Mouse (Mus musculus): Measurements from ENCODE around the gene Dynlt1f. TPM values are rescaled to one million over a fixed set of nuclear protein-coding genes. Genes with fewer than 3 reads are reported as not detected.
"Not testable (repeated sequence)": the region's sequence is repeated elsewhere in the genome, so short reads cannot be mapped to it uniquely, and the experiment has no call there.

Gene Dynlt1f
- polyA plus RNA-seq, 1 experiment from 2014 or later: 232 TPM

DNA sequence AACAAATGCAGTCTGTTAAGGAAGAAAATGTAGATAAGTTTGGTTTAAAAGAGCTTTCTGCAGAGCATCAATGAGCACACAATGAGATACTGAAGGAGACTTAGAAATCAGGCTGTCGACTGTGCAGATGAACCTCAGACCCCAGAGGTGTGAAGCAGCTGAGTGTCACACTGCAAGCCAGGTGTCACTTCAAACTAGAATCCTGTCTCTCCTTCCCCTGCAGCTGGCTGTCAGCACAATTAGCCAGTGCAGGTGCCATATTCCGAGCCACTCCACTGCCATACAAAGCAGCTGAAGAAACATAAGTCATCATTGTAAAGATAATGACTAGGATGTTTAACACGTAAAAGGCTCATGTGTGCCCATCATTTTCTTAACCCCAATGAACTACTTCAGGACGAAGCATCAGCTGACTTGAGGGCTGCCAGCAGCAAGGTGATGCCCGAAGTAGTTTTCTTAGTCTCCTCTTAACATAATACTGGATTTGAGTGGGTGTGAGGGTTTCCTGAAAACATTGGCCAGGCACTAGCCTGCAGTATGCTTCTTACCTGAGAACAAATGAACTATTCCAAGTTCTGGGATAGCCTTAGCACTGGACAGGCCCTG lies 2.3 kb downstream of the Dynlt1f start:
- H3K27ac ChIP-seq (ENCODE audit: low read depth, low read length); H3K9me3 ChIP-seq (replicated peaks; ENCODE audit: control insufficient read depth, low read length); H3K27me3 ChIP-seq (ENCODE audit: control insufficient read depth, insufficient read depth, low read length); H3K4me3 ChIP-seq (ENCODE audit: low read depth, low read length); H3K9ac ChIP-seq (ENCODE audit: low read depth, low read length); H3K4me1 ChIP-seq (ENCODE audit: control insufficient read depth, insufficient read depth, low read length); H3K4me2 ChIP-seq; H3K36me3 ChIP-seq (ENCODE audit: control insufficient read depth, insufficient read depth, low read length); ATAC-seq (replicated peaks; ENCODE audit: insufficient number of reproducible peaks, low FRiP score, low TSS enrichment): not testable (repeated sequence)
- 80% methylated on average over 4 of the region's 5 CpGs for WGBS (ENCODE audit: insufficient replicate concordance)

DNA sequence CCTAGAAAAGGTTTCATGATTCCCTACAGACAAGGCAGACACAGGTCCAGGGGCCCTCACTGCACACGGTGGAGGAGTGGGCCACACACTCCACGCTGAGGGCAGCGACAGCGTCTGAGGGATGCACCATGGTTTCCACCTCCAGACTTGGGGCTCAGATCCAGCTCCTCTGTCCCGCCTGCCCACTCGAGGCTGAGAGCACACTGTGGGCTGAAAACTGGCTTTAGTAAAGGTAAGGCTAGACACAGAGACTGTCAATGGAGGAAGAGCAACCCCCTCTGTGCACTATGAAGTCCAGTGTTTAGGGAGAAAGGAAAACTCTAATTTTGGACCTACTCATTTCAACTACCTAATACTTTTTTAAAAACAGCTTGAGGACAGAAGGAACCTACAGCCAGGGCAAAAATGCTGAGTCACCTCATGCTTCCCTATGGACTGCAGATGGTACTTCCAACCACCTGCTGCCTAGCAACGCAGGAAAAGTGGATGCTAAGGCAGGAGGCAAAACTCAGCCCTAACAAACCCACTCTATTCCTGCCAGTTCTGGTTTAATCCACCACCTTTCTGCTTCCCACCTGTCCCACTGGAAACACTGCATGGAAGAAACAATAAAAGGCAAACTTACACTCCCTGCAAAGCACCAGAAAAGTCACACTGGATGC lies 4.7 kb downstream of the Dynlt1f start:
- not testable (repeated sequence) for H3K9me3 ChIP-seq (replicated peaks; ENCODE audit: control insufficient read depth, low read length); ATAC-seq (replicated peaks; ENCODE audit: insufficient number of reproducible peaks, low FRiP score, low TSS enrichment); H3K9ac ChIP-seq (ENCODE audit: low read depth, low read length); H3K27me3 ChIP-seq (ENCODE audit: control insufficient read depth, insufficient read depth, low read length); H3K27ac ChIP-seq (ENCODE audit: low read depth, low read length); H3K36me3 ChIP-seq (ENCODE audit: control insufficient read depth, insufficient read depth, low read length); H3K4me3 ChIP-seq (ENCODE audit: low read depth, low read length); H3K4me2 ChIP-seq; H3K4me1 ChIP-seq (ENCODE audit: control insufficient read depth, insufficient read depth, low read length)
- WGBS (ENCODE audit: insufficient replicate concordance): 82% methylated on average over 3 of the region's 7 CpGs

GRCm38 (mm10) chr17:6647452-6647851 lies 8.2 kb downstream of the Dynlt1f start:
- H3K36me3 ChIP-seq (ENCODE audit: control insufficient read depth, insufficient read depth, low read length); H3K4me1 ChIP-seq (ENCODE audit: control insufficient read depth, insufficient read depth, low read length); H3K4me2 ChIP-seq; H3K9ac ChIP-seq (ENCODE audit: low read depth, low read length); ATAC-seq (replicated peaks; ENCODE audit: insufficient number of reproducible peaks, low FRiP score, low TSS enrichment); H3K27me3 ChIP-seq (ENCODE audit: control insufficient read depth, insufficient read depth, low read length); H3K4me3 ChIP-seq (ENCODE audit: low read depth, low read length); H3K9me3 ChIP-seq (replicated peaks; ENCODE audit: control insufficient read depth, low read length); H3K27ac ChIP-seq (ENCODE audit: low read depth, low read length): not testable (repeated sequence)
- 89% methylated on average over 3 of the region's 3 CpGs for WGBS (ENCODE audit: insufficient replicate concordance)

- not testable (repeated sequence) for ATAC-seq (replicated peaks; ENCODE audit: insufficient number of reproducible peaks, low FRiP score, low TSS enrichment); H3K4me2 ChIP-seq
- WGBS (ENCODE audit: insufficient replicate concordance): 98% methylated on average over 8 of the region's 8 CpGs
These were observed 8.9 kb downstream of the Dynlt1f start for GRCm38 (mm10) chr17:6646841-6647240.

GRCm38 (mm10) chr17:6645668-6646067 lies 10.0 kb downstream of the Dynlt1f start:
- not testable (repeated sequence) for H3K4me2 ChIP-seq; H3K27me3 ChIP-seq (ENCODE audit: control insufficient read depth, insufficient read depth, low read length); H3K9ac ChIP-seq (ENCODE audit: low read depth, low read length); H3K27ac ChIP-seq (ENCODE audit: low read depth, low read length); H3K9me3 ChIP-seq (replicated peaks; ENCODE audit: control insufficient read depth, low read length); H3K36me3 ChIP-seq (ENCODE audit: control insufficient read depth, insufficient read depth, low read length); H3K4me3 ChIP-seq (ENCODE audit: low read depth, low read length); ATAC-seq (replicated peaks; ENCODE audit: insufficient number of reproducible peaks, low FRiP score, low TSS enrichment); H3K4me1 ChIP-seq (ENCODE audit: control insufficient read depth, insufficient read depth, low read length)
- WGBS (ENCODE audit: insufficient replicate concordance): 78% methylated on average over 2 of the region's 4 CpGs

More at GRCm38 (mm10) chr17:6646841-6647240, 8.9 kb downstream of the Dynlt1f start:
- not testable (repeated sequence) for H3K27me3 ChIP-seq (ENCODE audit: control insufficient read depth, insufficient read depth, low read length); H3K4me3 ChIP-seq (ENCODE audit: low read depth, low read length); H3K9ac ChIP-seq (ENCODE audit: low read depth, low read length); H3K4me1 ChIP-seq (ENCODE audit: control insufficient read depth, insufficient read depth, low read length); H3K27ac ChIP-seq (ENCODE audit: low read depth, low read length); H3K9me3 ChIP-seq (replicated peaks; ENCODE audit: control insufficient read depth, low read length); H3K36me3 ChIP-seq (ENCODE audit: control insufficient read depth, insufficient read depth, low read length)

- not testable (repeated sequence) for H3K36me3 ChIP-seq (ENCODE audit: control insufficient read depth, insufficient read depth, low read length); H3K4me3 ChIP-seq (ENCODE audit: low read depth, low read length); H3K27me3 ChIP-seq (ENCODE audit: control insufficient read depth, insufficient read depth, low read length); ATAC-seq (replicated peaks; ENCODE audit: insufficient number of reproducible peaks, low FRiP score, low TSS enrichment); H3K4me2 ChIP-seq; H3K9ac ChIP-seq (ENCODE audit: low read depth, low read length); H3K27ac ChIP-seq (ENCODE audit: low read depth, low read length); H3K9me3 ChIP-seq (replicated peaks; ENCODE audit: control insufficient read depth, low read length); H3K4me1 ChIP-seq (ENCODE audit: control insufficient read depth, insufficient read depth, low read length)
- WGBS (ENCODE audit: insufficient replicate concordance): 72% methylated on average over 4 of the region's 4 CpGs
These were observed 11.0 kb downstream of the Dynlt1f start for GRCm38 (mm10) chr17:6644673-6645072.

DNA sequence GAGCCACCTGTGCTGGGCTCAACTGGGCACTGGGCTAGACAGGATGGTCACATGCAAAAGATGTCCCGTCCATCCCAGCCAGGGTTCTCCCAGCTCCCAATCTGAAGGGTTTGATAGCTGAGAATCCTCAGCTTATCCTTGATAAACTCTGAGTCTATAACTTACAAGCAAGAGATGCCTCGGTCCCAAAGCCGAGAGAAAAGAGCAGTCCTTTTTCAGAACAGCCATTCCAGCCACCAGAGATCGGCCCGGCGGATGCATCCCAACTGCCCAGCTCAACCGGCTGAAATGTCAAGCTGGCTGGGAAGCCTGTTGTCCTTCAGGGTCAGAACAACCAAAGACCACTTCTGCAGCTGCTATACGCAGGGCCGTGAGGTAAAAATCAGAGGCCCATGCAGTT lies 11.5 kb downstream of the Dynlt1f start:
- 80% methylated on average over 8 of the region's 9 CpGs for WGBS (ENCODE audit: insufficient replicate concordance)
- not testable (repeated sequence) for H3K4me1 ChIP-seq (ENCODE audit: control insufficient read depth, insufficient read depth, low read length); H3K9ac ChIP-seq (ENCODE audit: low read depth, low read length); ATAC-seq (replicated peaks; ENCODE audit: insufficient number of reproducible peaks, low FRiP score, low TSS enrichment); H3K4me2 ChIP-seq; H3K27ac ChIP-seq (ENCODE audit: low read depth, low read length); H3K9me3 ChIP-seq (replicated peaks; ENCODE audit: control insufficient read depth, low read length); H3K4me3 ChIP-seq (ENCODE audit: low read depth, low read length); H3K27me3 ChIP-seq (ENCODE audit: control insufficient read depth, insufficient read depth, low read length); H3K36me3 ChIP-seq (ENCODE audit: control insufficient read depth, insufficient read depth, low read length)

GRCm38 (mm10) chr17:6640771-6641429 lies 14.8 kb downstream of the Dynlt1f start:
- H3K27ac ChIP-seq (ENCODE audit: low read depth, low read length): not testable (repeated sequence)

More at GRCm38 (mm10) chr17:6640771-6641429, 14.8 kb downstream of the Dynlt1f start:
- H3K9me3 ChIP-seq (replicated peaks; ENCODE audit: control insufficient read depth, low read length); H3K36me3 ChIP-seq (ENCODE audit: control insufficient read depth, insufficient read depth, low read length); H3K4me2 ChIP-seq; H3K27me3 ChIP-seq (ENCODE audit: control insufficient read depth, insufficient read depth, low read length); H3K4me3 ChIP-seq (ENCODE audit: low read depth, low read length); ATAC-seq (replicated peaks; ENCODE audit: insufficient number of reproducible peaks, low FRiP score, low TSS enrichment); H3K4me1 ChIP-seq (ENCODE audit: control insufficient read depth, insufficient read depth, low read length); H3K9ac ChIP-seq (ENCODE audit: low read depth, low read length): not testable (repeated sequence)
- 73% methylated on average over 14 of the region's 14 CpGs for WGBS (ENCODE audit: insufficient replicate concordance)

All from heart, embryonic 11.5 days (tissue).